Mouse (Mus musculus) layer of hippocampus, adult 2 months (tissue): Measurements from ENCODE around the gene Dhrs2. TPM values are rescaled to one million over a fixed set of nuclear protein-coding genes. Genes with fewer than 3 reads are reported as not detected.
A peak's percentile ranks its signal among the peaks of the same experiment; 100 is the strongest.

Experiments
- DNase-seq, 2 experiments: peaks; one replicate each; pipeline ENCODE4 v3.0.0; 2022; ENCODE audit warnings: low spot score in 2 of 2
- H3K27ac ChIP-seq: fragments of 200-600 bp; 2 replicates; pipeline ENCODE4 v1.8.1; 2022
- H3K4me3 ChIP-seq: fragments of 200-600 bp; 2 replicates; pipeline ENCODE4 v1.8.1; 2022; ENCODE audit warnings: mild to moderate bottlenecking
- CTCF ChIP-seq: fragments of 200-600 bp; conservative IDR thresholded peaks from 2 replicates; pipeline ENCODE4 v1.8.1; 2022; ENCODE audit warnings: antibody characterized with exemption, mild to moderate bottlenecking, moderate library complexity
- total RNA-seq, 2 experiments: library from RNA; stranded (reverse); gene quantifications; 2 replicates each; pipeline ENCODE4 v1.2.3; 2021

The Dhrs2 gene
- total RNA-seq, 2 experiments from 2014 or later: not detected

- Histone ChIP-seq H3K27ac (peak overlapping the region; percentile 85), H3K4me3 (no peak overlapping the region)
- TF ChIP-seq CTCF: no peak
- DNase-seq: peak; percentile 58 to 89
Measured at GRCm38 (mm10) chr14:55205045-55205750, 16.6 kb upstream of the Dhrs2 start.

GRCm38 (mm10) chr14:55208306-55208705, 13.5 kb upstream of the Dhrs2 start:
- Histone ChIP-seq H3K27ac (no peak overlapping the region), H3K4me3 (no peak overlapping the region)
- DNase-seq: no peak
- TF ChIP-seq CTCF: no peak

- no peak overlapping the region for H3K27ac ChIP-seq
- DNase-seq: no peak
- H3K4me3 ChIP-seq: no peak overlapping the region
- TF ChIP-seq CTCF: no peak
Measured at GRCm38 (mm10) chr14:55213621-55214020, 8.2 kb upstream of the Dhrs2 start.

DNA sequence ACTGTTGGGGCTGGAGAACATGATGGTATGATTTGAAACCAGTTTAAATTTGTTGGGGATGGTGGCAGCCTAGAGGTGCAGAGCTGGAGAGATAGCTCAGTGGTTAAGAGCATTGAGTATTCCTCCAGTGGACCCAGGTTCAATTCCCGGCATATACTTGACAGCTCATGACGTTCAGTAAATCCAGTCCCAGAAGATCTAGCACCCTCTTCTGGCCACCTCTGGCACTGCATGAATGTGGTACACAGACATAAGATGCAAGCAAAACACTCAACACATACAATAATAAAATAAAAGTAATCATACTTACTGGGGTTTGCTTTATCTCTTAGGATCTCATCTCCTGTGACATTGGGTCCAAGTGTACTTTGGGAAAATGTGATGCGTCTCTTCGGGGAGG, 7.3 kb upstream of the Dhrs2 start:
- H3K27ac ChIP-seq: no peak overlapping the region
- TF ChIP-seq CTCF: peak; percentile 79
- DNase-seq: peak in 1 of 2 experiments; percentile 44
- H3K4me3 ChIP-seq: no peak overlapping the region

GRCm38 (mm10) chr14:55223172-55223571, 1.4 kb downstream of the Dhrs2 start:
- DNase-seq: peak in 1 of 2 experiments; percentile 23
- Histone ChIP-seq H3K27ac (no peak overlapping the region), H3K4me3 (no peak overlapping the region)
- TF ChIP-seq CTCF: peak; percentile 50

GRCm38 (mm10) chr14:55234639-55235038, 12.8 kb downstream of the Dhrs2 start:
- no peak for DNase-seq
- TF ChIP-seq CTCF: no peak
- H3K4me3 ChIP-seq: no peak overlapping the region
- H3K27ac ChIP-seq: no peak overlapping the region

- Histone ChIP-seq H3K27ac (no peak overlapping the region), H3K4me3 (no peak overlapping the region)
- DNase-seq: no peak
- no peak for TF ChIP-seq CTCF
Measured at GRCm38 (mm10) chr14:55236685-55237084, 14.9 kb downstream of the Dhrs2 start.

DNA sequence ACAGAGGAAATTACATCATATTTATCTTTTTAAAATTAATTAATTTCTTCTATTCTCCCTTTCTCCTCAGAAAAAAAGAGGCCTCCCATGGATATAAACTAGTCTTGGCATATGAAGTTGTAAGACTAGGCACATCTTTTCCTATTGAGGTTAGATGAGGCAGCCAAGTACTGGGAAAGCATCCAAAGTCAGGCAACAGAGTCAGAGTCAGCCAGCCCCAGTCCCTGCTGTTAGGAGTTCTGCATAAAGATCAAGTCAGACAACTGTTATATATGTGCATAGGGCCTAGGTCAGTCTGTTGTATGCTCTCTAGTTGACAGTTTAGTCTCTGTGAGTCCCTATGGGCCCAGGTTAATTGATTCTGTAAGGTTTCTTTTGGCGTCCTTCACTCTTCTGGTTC, 20.9 kb downstream of the Dhrs2 start:
- Histone ChIP-seq H3K27ac (no peak overlapping the region), H3K4me3 (no peak overlapping the region)
- no peak for TF ChIP-seq CTCF
- DNase-seq: no peak

DNA sequence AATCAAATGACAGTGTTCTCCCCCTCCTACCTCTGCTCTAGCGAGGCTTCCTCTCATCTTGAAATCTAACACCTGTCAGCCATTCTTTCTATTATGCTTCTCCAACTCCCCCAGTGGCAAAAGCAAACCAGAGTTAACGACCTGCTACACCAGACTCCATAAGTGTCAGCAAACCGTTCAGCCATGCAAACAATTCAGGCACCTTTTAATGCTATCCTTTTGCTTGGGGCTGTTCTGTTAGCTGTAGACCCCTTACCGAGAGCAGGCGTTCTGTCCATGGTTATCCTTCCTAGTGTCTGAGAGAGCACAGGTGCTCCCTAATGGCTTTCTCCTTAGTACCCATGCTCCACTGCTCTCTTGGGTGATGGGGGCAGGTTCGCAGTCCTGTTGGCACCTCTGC, 25.4 kb downstream of the Dhrs2 start:
- no peak for TF ChIP-seq CTCF
- DNase-seq: no peak
- Histone ChIP-seq H3K4me3 (no peak overlapping the region), H3K27ac (no peak overlapping the region)

- DNase-seq: no peak
- Histone ChIP-seq H3K27ac (no peak overlapping the region), H3K4me3 (no peak overlapping the region)
- no peak for TF ChIP-seq CTCF
Measured at GRCm38 (mm10) chr14:55248284-55248683, 26.5 kb downstream of the Dhrs2 start.

DNA sequence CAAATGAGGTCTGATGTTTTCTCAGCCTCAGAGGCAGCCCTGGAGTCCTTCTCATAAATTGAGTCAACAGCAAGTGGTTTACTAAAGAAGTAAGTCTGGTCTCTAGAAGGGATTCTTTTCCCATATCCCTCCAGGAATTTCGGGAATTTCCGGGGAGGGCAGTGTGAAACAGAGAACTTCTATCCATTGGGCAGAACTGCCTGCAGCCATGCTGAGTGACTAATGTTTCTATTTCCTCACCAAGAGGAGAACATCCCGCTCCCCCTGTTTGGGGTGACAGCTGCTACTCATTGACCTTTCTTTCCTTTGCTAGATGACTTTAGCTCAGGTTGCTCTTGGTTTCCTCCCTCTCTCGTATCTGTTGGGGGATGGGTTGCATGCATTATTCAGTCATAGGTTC, 31.8 kb downstream of the Dhrs2 start:
- DNase-seq: no peak
- H3K27ac ChIP-seq: no peak overlapping the region
- no peak for TF ChIP-seq CTCF
- no peak overlapping the region for H3K4me3 ChIP-seq

DNA sequence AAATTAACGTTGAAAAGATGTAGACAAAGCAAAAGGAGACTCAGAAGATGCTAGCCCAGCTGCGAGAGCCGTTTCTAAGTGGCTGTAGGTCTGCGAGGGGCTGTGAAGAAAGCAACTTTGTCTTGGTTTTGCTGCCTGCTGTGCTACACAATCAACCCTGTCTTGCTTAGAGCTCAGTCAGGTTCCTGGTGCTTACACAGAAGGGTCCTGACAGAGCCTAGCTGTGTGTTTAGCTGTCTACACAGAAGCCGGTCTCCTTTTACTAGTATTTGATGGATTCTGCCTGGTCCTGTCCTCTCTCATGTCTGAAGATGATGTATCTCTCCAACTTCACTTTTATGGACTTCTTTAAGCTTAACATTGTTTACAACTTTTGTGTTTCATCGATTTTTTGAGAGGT, 33.6 kb downstream of the Dhrs2 start:
- Histone ChIP-seq H3K27ac (no peak overlapping the region), H3K4me3 (no peak overlapping the region)
- TF ChIP-seq CTCF: no peak
- DNase-seq: no peak

GRCm38 (mm10) chr14:55271158-55271557, 49.4 kb downstream of the Dhrs2 start:
- no peak overlapping the region for H3K27ac ChIP-seq
- TF ChIP-seq CTCF: peak; percentile 82
- H3K4me3 ChIP-seq: no peak overlapping the region
- DNase-seq: peak; percentile 83 to 86

GRCm38 (mm10) chr14:55273023-55273422, 51.2 kb downstream of the Dhrs2 start:
- DNase-seq: no peak

More at GRCm38 (mm10) chr14:55273023-55273422, 51.2 kb downstream of the Dhrs2 start:
- Histone ChIP-seq H3K4me3 (no peak overlapping the region), H3K27ac (no peak overlapping the region)
- TF ChIP-seq CTCF: no peak
